Mouse (Mus musculus) adrenal gland, postnatal 4 days (tissue): ENCODE results near the gene Mboat7. TPM values are rescaled to one million over a fixed set of nuclear protein-coding genes. Genes with fewer than 3 reads are reported as not detected.
"Not testable (repeated sequence)": the region's sequence is repeated elsewhere in the genome, so short reads cannot be mapped to it uniquely, and the experiment has no call there.

ENCODE experiments used
- DNase-seq, 2 experiments: peaks; one replicate each; pipeline ENCODE4 v3.0.0; 2021 to 2022; ENCODE audit warnings: low spot score in 2 of 2, mixed read lengths in 2 of 2
- long read RNA-seq, 2 experiments: library from polyadenylated mRNA; stranded (forward); transcript quantifications; one replicate each; pipeline ENCODE4 v2.0.0; 2021
- total RNA-seq, 2 experiments: library from RNA; stranded (reverse); gene quantifications; 2 replicates each; pipeline ENCODE4 v1.2.3; 2021

Gene Mboat7
- 10 to 100 TPM; 67.0 to 68.6 TPM for total RNA-seq
- long read RNA-seq, experiment 1, transcript Mboat7-201 (8 exons, 2,878 nt): major isoform, 28 of 36 reads
- long read RNA-seq, experiment 1, partial matches to known transcripts: 1 of 36 reads
- long read RNA-seq, experiment 1, other reads (novel, unspliced or antisense): 4 of 36 reads
- long read RNA-seq, experiment 2, transcript Mboat7-206 (2 exons, 795 nt): minor isoform, 5 of 102 reads
- long read RNA-seq, experiment 2, transcript Mboat7-201 (8 exons, 2,878 nt): major isoform, 65 of 102 reads
- long read RNA-seq, experiment 2, partial matches to known transcripts: 14 of 102 reads
- long read RNA-seq, experiment 2, other reads (novel, unspliced or antisense): 17 of 102 reads

DNA sequence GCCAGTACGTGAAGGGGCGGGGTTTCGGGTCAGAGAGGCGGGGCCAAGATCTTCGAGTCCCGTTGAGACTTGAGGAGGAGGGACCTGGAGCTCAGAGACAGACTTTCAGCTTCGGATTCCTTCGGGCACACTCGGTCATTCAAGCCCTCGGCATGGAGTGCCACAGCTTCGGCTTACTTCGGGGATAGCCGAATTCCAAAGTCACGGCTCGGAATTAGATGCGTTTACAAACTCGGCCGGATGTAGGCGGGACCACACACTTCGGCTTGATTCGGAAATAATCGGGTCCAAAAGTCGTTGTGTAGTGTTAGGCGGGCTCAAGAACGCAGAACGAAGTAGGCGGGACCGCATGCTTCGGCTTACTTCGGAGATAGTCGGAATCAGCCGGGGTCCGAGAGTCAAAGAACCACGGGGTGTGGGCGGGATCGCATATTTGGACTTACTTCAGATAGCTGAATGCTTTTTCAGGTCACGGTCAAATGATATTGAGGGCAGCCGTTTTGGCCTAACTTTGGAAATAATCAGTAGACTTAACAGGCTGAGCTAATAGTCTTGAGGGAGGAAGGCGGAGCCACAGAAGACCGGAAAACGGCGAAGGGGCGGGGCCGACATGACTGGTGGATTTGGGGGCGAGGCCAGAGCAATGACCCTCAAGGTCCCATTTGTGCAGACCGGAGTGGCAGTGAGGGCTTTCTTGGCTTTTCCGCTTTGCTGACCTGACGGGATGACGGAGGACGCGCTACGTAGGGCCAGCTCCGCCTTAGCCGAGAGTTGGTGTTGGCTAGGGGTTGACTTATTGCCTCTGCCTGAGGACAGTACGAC lies at the start of gene Mboat7:
Gene Mboat7 (minus strand): TSS at position 537 of the 822 bp plus-strand sequence.
- DNase-seq: peak; percentile 85 to 92

DNA sequence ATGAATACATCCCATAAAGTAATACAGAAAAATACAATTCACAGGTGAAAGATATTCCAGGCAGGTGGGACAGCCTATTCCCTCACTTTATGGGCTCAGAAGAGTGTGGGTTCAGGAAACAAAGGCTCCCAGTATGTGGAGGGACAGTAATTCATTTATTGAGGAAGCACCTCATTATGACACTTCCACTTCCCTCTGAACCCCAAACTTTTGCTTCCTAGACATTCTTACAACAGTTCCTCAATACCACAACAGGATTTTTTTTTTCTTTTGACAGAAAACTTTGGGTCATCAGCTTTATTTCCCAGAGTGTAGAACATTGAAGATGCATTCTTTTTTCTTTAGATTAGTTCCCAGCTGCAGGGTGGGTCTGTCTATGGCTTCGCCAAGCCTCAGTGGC lies 39.4 kb upstream of the Mboat7 start:
- DNase-seq: not testable (repeated sequence)

DNA sequence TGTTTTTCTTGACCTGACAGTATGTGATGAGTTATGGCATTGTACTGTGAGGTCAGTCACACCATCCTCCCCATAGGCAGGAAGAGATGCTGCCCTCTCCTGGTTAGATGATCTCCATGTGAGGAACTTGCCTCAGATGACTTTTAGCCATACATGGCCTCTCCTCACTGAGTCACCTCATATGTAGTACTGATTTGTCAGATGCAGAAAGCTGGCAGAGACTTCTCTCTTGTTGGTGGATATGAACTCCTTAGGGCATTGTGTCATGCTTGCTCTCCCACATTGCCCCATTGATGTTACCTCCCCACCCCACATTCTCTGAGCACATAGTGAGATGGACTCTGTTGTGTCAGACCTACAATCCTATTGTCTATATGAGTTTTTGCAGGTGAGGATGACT lies 32.1 kb upstream of the Mboat7 start:
- not testable (repeated sequence) for DNase-seq

DNA sequence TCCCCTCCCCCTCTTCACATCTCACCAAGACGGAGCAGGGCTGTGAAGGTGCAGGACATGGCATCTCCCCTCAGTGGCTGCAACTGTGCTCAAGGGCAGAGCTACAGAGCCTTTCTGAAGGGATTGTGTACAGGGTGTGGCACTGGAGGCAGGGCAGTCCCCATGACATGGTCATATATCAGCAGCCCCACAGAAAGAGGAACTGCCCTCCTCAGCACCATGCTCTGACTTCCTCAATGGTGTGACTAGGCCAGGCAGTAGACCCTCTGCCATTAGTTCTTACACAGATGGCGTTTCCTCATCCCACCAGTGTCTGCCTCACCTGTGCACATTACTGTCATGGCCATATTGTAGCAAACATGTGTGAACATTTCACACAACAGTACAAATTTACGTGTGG lies 26.9 kb upstream of the Mboat7 start, which contains the start of gene Pirb:
Gene Pirb (minus strand): TSS at position 124 of the 400 bp plus-strand sequence.
- DNase-seq: not testable (repeated sequence)

DNA sequence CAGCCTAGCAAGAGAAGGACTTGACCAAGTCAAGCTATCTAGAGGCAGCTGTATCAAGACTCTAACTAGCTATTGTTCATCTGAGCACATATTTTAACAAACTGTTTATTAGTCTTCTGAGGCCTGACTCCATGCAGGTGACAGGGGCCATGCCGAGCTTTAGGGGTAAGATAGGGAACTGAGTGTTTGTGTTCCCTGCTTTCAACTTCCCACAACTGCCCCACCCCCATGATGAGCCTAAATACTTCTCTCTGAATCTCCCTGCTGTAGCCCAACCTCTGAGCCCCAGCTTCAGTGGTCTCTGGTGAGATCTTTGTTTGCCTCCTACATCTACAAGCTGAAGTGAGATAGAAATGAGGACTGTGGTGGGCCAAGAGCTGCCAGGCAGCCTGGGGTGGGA lies 21.9 kb upstream of the Mboat7 start:
- DNase-seq: no peak

DNA sequence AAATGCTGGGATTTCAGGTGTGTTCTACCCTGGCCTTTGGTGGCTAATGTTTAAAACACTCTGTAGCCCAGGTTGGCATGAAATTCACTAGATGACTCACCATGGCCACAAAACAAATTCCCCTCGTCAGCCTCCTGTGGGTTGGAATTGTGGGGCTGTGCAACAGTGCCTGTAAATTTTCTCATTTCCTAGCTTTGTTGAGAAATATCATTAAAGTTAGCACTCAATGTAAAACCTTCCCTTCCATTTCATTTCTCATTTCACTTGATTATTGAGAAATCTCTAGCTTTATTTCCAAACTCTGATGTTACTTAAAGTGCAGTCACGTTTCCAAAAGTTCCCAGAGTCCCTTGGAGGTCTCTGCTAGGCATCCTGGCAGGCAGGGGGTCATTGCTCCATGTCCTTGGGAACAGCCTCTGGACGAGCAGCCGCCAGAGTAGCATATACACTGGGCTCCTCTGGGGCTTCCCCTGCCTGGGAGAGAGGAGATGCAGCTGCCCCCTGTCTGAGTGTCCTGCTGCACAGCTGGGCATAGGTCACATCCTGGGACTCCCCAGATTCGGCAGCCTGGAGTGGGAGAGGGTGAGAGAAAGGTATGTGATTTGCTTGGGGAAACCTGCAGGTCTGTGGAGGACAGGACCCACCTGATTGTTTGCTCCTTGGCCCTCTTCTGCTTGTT lies 19.1 kb upstream of the Mboat7 start:
- no peak for DNase-seq

DNA sequence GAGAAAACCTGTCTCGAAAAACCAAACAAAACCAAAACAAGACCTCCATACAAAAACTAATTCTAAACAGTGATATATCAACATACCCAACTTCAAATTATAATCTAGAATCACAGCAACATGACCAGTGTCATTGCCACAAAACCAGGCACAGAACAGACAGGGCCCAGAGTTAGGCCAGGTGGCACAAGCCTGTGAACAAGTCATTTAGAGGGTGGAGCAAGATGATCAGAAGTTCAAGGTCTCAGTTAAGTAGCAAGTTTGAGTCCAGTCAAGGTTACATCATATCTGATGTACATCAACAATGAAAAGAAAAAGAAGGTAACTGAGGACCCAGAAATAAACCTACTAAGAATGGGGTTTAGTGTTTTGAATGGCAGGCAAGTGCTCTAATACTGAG lies 15.7 kb upstream of the Mboat7 start:
- no peak for DNase-seq

DNA sequence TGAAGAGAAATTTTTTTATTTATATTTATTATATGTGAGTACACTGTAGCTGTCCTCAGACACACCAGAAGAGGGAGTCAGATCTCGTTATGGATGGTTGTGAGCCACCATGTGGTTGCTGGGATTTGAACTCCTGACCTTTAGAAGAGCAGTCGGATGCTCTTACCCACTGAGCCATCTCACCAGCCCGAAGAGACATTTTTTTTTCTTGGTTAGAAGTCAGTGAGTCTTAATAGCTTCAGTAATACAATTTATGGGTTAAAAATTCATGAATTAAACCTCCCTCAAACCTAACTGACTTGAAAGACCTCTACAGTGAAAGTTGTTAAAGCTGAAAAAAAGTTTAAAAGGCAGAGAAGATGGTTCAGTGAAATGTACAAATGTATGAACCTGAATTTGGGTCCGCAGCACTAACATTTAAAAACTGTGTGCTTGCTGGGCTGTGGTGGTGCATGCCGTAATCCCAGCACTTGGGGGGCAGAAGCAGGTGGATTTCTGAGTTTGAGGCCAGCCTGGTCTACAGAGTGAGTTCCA lies 15.2 kb upstream of the Mboat7 start:
- DNase-seq: not testable (repeated sequence)

DNA sequence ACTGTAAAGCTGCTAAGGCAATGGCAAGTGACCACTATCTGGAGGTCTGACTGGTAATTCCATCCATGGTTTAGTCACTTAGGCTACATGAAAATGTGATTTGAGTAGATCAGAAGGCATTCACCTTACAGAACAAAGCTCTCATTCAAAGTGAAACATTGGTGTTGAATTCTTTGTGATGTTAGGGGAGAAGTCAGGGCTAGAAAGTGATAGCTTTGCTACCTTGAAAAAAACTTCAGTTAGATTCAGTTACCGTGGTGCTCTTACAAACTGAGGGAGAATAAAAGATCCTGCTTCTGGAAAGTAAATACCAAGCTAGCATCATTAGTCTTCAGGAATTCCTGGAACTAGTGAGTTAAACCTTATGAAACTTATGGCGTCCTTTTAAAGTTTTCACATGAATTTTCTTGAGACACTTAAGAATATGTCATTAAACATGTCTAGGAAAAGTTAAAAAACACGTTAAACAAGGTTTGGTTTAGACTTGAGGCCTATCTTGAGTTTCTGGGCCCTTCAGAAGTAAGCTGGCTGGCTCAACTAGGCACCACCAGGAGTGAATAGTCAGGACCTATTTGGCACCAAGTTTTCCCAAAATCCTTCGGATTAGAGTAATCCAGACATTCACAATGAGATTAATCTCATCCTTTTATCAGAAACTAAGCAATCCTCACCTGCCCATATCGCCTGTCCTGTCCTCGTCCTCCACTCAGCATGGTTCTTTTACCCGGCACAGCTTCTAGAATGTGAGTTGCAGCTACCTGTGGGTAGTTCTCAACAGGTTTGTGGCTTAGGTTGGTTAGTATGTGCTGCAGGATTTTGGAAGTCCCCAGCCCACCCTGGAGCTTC lies 14.5 kb upstream of the Mboat7 start:
- no peak for DNase-seq

DNA sequence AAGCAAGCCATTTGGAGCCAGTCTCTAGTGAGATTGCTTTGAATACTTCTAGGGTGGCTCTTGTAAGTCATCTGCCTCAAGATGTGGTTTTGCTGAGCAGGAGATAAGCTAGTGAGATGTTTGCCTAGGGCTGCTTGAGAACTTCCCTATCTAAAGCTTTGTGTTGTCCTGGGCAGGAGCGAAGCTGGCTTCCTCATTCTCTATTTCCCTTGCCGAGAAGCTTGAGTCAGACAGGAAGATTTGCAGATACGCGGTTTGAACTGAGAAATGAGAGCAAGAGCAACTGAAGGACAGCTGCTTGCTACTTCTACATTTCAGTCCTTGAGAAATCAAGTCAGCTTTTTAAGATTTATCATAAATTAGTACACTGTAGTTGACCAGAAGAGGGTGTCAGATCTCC lies 13.7 kb upstream of the Mboat7 start:
- no peak for DNase-seq

DNA sequence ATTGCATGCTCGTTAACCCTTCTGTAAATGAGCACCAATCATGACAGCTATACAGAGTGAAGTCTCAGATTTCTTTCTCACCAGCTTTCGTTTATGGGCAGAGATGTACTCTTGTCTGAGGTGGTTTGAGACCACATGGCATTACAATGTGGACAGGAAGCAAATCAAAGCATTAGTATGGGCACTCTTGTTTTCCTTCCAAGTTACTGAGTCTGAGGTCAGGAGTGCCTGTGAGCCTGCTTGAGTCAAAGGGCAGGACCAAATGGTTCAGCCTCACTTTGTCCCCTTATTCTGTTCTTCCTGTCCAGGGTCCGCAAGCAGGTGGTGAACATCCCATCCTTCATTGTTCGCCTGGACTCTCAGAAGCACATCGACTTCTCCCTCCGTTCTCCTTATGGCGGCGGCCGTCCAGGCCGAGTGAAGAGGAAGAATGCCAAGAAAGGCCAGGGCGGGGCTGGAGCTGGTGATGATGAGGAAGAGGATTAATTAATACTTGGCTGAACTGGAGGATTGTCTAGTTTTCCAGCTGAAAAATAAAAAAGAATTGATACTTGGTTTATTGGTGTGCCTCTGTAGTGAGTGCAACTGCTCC lies 13.1 kb upstream of the Mboat7 start:
- DNase-seq: no peak

DNA sequence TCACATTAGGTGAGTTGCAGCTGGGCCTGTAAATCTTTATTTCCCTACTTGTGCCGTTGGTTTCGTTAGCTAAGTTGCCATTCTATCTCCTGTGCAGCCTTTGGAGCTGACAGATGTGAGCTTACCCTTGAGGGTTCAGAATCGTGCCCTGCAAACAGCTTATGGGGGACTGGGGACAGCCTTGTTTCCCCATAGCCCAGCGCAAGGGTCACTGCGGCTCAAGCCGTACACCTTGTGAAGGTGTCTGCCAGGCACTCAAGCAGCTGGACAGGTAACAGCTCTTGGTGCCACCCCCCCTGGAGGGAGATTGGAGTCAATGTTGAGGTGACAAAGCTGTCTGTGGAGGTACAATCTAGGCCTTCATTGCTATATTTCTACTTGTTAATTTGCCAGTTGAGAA lies 12.6 kb upstream of the Mboat7 start:
- DNase-seq: no peak

DNA sequence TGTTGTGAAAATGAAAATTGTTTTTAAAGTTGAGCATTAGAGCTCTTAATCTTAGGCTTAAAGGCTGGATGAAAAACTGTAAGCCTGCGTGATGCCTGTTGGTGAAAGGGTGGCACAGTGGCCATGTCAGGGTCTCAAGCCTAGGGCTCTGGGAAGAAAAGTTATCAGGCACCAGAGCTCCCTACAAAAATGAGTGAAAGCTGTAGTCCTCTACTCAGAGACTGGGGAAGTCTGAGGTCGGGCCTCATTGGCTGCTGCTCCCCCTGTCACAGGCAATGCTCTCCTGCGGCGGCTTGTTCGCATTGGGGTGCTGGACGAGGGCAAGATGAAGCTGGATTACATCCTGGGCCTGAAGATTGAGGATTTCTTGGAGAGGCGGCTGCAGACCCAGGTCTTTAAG lies 12.1 kb upstream of the Mboat7 start:
- DNase-seq: not testable (repeated sequence)

DNA sequence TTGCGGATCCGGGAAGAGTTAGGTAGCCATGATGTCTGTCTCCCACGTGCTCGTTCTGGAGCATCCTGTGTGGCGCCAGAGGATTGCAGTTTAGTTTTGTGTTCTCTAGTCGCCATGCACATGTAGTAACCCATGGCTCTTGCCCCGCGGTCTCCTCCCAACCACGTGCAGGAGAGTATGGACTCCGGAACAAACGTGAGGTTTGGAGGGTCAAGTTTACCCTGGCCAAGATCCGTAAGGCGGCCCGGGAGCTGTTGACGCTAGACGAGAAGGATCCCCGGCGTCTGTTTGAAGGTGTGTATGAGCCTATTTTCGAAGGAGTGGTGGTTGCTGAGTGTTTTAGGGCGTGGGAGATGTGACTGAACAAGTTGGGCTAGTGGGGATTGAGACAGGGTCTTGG lies 11.2 kb upstream of the Mboat7 start:
- DNase-seq: no peak

DNA sequence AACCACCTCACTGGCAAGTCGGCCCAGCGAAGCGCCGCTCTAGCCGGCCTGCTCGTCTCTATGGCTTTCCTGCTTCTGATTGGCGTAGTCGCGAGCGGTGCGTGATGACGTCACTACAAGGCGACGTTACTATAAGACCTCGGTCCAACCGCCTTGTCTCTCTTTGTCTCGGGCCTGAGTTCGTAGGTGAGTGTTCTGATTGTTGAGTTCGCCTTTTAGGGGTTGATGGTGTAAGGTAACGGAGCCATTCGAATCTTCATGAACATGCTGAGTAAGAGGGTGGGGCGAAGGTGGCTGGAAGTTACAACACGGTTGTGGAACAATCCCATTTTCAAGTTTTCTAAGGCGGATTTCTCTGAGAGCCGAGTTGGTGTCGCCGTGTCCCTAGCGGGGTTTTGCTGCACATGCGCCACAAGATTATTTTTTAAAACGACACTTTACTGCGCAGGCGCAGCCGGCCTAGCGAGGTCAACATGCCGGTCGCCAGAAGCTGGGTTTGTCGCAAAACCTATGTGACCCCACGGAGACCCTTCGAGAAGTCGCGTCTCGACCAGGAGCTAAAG lies 10.6 kb upstream of the Mboat7 start, which contains the start of gene Rps9:
Gene Rps9 (plus strand): TSS at position 115 of the 563 bp plus-strand sequence.
- DNase-seq: peak; percentile 90

DNA sequence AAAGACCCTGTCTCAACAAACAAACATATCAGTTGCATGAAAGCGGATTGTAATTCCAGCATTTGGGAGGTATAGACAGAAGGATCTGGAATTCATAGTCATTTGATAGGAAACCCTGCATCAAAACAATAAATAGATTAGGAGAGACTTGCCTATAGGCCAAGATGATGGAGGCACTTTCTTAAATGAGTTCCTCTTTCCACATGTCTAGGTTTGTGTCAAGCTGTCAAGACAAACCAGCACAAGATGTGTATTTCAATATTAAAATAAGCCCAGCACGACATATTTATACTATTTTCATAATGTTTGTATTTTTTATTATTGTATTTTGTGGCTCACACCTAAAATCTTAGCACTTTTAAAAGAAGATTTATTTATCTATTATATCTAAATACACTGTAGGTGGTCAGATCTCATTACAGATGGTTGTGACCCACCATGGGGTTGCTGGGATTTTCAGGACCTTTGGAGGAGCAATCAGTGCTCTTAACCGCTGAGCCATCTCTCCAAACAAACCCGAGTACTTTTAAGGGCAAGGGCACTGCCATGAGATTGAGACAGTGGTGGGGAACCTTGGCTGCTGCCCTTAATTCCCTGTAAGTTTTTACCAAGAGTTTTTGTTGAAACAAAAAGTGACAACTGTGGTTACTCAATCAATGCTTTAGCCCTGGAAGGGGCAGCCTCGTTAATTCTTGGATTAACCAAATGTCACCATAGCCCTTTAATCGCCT lies 10.0 kb upstream of the Mboat7 start:
- DNase-seq: no peak

DNA sequence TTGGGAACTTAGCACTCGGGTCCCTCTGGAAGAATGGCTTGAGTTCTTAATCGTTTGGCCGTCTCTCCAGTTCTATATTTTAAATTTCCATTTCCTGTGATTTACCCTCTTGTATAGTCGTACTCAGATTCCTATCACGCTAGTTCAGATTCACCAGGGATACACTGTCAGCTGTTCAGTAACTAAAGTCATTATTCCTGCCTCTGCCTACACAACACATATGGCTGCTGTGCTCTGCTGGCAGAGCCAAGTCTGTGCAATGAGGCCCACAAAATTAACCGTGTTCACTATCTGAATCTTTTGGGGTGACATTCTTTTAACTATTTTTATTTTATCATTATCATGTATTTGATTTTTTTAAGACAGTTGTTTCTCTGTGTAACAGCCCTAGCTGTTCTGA lies 5.1 kb upstream of the Mboat7 start:
- DNase-seq: no peak

DNA sequence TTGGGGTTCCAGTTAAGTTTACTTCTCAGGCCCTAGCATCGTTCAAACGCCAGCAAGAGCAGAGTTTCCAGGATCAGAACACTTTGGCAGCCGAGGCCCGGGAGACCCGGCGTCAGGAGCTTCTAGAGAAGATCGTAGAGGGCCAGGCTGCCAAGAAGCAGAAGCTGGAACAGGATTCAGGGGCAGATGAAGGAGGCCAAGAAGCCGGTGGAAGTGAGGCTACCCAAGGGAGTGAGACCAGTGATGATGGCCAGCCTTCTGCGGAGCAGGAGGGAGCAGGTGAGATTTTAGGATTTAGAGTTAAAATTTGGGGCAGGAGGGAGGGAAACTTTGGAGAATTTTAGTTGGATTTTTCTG lies 1.6 kb upstream of the Mboat7 start:
- DNase-seq: not testable (repeated sequence)
